Mouse (Mus musculus) heart, postnatal 0 days (tissue): ENCODE data around the gene Dennd4a. TPM values are rescaled to one million over a fixed set of nuclear protein-coding genes. Genes with fewer than 3 reads are reported as not detected.

Experiments used
- ATAC-seq: fragments of 200-750 bp; cut with Nextera tagmentation; 2 replicates; pipeline ENCODE4 v1.8.0; 2017; ENCODE audit warnings: low read depth, moderate number of reproducible peaks, moderate library complexity; ENCODE audit not compliant: insufficient read depth
- DNase-seq: peaks from one replicate; pipeline ENCODE4 v3.0.0-alpha.2; 2016; ENCODE audit warnings: low spot score
- H3K27ac ChIP-seq: fragments of 300-500 bp; sonication (generic); 2 replicates; pipeline ENCODE4 v1.5.1; 2014; ENCODE audit warnings: low read depth, mild to moderate bottlenecking
- H3K27me3 ChIP-seq: fragments of 300-500 bp; sonication (generic); 2 replicates; pipeline ENCODE4 v1.6.1; 2014; ENCODE audit warnings: low read length, mixed read lengths; ENCODE audit not compliant: control insufficient read depth, insufficient read depth
- H3K36me3 ChIP-seq: fragments of 300-500 bp; sonication (generic); replicated peaks from 2 replicates; pipeline ENCODE4 v1.6.1; 2014; ENCODE audit warnings: low read length, mixed read lengths; ENCODE audit not compliant: control insufficient read depth, insufficient read depth
- H3K4me1 ChIP-seq: fragments of 300-500 bp; sonication (generic); 2 replicates; pipeline ENCODE4 v1.6.1; 2014; ENCODE audit warnings: antibody characterized with exemption; ENCODE audit not compliant: control insufficient read depth, insufficient read depth
- H3K4me2 ChIP-seq: fragments of 300-500 bp; sonication (generic); 2 replicates; pipeline ENCODE4 v1.6.1; 2014; ENCODE audit warnings: low read depth, mild to moderate bottlenecking, low read length, moderate library complexity
- H3K4me3 ChIP-seq: fragments of 300-500 bp; sonication (generic); 2 replicates; pipeline ENCODE4 v1.5.1; 2014; ENCODE audit warnings: low read depth, low read length
- H3K9ac ChIP-seq: fragments of 300-500 bp; sonication (generic); replicated peaks from 2 replicates; pipeline ENCODE4 v1.6.1; 2014; ENCODE audit warnings: low read depth, low read length, mixed read lengths
- H3K9me3 ChIP-seq: fragments of 300-500 bp; sonication (generic); replicated peaks from 2 replicates; pipeline ENCODE4 v1.6.1; 2016; ENCODE audit warnings: low read length; ENCODE audit not compliant: control insufficient read depth
- CTCF ChIP-seq: IDR thresholded peaks from 2 replicates; pipeline ENCODE4 v1.5.1; 2016; ENCODE audit warnings: antibody characterized with exemption, control low read depth, low read depth
- EP300 ChIP-seq: IDR thresholded peaks from 2 replicates; pipeline ENCODE4 v1.6.1; 2016; ENCODE audit warnings: antibody characterized with exemption, low read depth
- WGBS: fragments of 180-500 bp; shearing (Covaris S2); extraction: QIAGEN DNeasy Blood & Tissue Kit; methylation state at CpG from one replicate; pipeline ENCODE4 v1.1.7; 2014; 5-methylcytosine and 5-hydroxymethylcytosine counted together
- polyA plus RNA-seq: library from polyadenylated mRNA; unstranded; fragments of >200 nt; fragmentation: Nextera tagmentation; extraction: Ambion mirVana; gene quantifications from 2 replicates; pipeline ENCODE4 v1.2.1, GENCODE M21; 2015
- total RNA-seq: library from RNA; depleted of rRNA; stranded (reverse); fragments of >200 nt; gene quantifications from 2 replicates; pipeline ENCODE4 v1.2.3, GENCODE M21; 2014; ENCODE audit warnings: low replicate concordance

The Dennd4a gene
- total and polyA plus RNA-seq, 2 experiments from 2014 or later = 3.1 to 7.0 TPM

DNA sequence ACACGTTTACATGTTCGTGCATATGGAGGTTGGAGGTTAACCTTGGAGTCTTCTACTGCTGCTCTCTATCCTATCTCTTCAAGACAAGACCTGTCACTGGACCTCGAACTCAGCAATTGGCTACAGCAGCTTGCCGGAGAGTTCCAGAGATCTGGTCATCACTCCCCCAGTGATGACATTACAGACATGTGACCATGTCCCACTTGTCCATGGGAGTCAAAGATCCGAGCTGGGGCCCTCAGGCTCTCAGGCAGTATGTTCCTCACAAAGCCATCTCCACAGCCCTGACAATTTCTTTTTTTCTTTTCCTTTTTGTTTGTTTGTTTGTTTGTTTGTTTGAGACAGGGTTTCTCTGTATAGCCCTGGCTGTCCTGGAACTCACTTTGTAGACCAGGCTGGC is 11.6 kb upstream of the Dennd4a start:
- no peaks in the 10 kb centered on the region for H3K36me3 ChIP-seq
- no peak overlapping the region for H3K4me2 ChIP-seq
- TF ChIP-seq CTCF (no peak), EP300 (no peak)
- ATAC-seq = no peak
- no peaks in the 10 kb centered on the region for H3K27me3 ChIP-seq
- DNase-seq = no peak
- no peaks in the 10 kb centered on the region for H3K9me3 ChIP-seq
- 64% methylated on average over 5 of the region's 5 CpGs for WGBS
- no peaks in the 10 kb centered on the region for H3K4me1 ChIP-seq
- H3K27ac ChIP-seq = no peak overlapping the region
- H3K9ac ChIP-seq = no peak overlapping the region
- H3K4me3 ChIP-seq = no peak overlapping the region

DNA sequence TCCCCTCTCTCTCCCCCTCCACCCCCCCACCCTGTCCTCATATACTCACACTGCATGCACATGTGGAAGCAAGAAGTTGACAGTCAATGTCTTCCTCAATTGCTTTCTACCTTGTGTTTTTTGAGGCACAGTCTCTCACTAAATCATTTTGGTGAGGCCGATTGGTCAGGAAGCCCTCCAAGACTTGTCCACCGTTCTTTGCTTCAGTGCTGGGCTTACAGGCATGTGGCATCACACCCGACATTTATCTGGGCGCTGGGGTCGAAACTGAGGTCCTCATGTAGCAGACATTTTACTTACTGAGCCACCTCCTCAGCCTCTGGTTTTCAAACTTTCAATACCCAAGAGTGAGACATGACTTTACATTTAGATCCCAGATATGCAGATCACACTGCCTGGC is 8.6 kb upstream of the Dennd4a start:
- Histone ChIP-seq H3K4me1 (peaks cover 6% of the 10 kb centered on the region; the same call in 1 of the 2 replicates), H3K4me2 (no peak overlapping the region), H3K9me3 (no peaks in the 10 kb centered on the region), H3K36me3 (no peaks in the 10 kb centered on the region), H3K27ac (no peak overlapping the region), H3K27me3 (no peaks in the 10 kb centered on the region), H3K4me3 (no peak overlapping the region), H3K9ac (no peak overlapping the region)
- ATAC-seq (no peak), DNase-seq (no peak)
- TF ChIP-seq CTCF (no peak), EP300 (no peak)
- 79% methylated on average over 5 of the region's 5 CpGs for WGBS

DNA sequence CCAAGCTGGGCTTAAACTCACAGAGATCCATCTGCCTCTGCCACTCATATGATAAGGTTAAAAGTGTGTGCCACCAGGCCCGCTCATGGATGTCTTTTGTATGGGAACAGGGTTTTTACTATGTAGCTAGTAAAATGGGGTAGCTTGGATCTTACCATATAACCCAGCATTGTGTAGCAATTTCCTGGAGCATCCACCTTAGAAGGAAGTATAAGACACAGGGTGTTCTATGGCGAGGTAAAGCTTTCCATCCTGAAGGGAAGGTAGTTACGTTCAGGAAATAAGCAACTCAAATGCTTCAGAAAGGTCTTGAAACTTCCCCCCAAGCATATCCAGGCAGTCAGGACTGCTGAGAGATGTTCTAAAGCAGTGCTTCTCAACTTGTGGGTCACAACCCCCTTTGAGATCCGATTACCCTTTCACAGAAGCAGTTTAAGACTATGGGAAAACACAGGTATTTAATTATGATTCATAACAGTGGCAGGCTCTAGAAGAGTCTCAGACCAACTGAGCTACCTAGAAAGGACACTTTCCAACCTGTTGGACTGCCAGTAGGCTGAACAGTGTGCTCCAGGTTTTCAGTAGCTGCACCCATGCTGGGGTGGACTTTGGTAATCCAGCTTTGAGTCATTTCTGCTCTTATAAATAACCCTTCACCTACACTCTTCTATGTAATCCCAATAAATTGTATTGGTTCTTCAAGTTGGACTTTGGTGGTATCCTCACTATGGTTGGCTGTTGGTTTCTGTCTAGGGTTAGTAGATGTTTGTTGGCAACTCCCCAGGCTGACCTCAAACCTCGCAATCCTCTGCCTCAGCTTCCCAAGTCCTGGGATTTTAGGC is 7.5 kb upstream of the Dennd4a start:
- TF ChIP-seq CTCF = no peak
- TF ChIP-seq EP300 = no peak
- Histone ChIP-seq H3K9ac (no peak overlapping the region), H3K4me1 (peaks cover 6% of the 10 kb centered on the region; the same call in 1 of the 2 replicates), H3K4me3 (no peak overlapping the region), H3K27ac (no peak overlapping the region), H3K9me3 (no peaks in the 10 kb centered on the region), H3K27me3 (no peaks in the 10 kb centered on the region), H3K4me2 (no peak overlapping the region), H3K36me3 (no peaks in the 10 kb centered on the region)
- no peak for DNase-seq
- no peak for ATAC-seq
- WGBS = 75% methylated on average over 5 of the region's 5 CpGs

DNA sequence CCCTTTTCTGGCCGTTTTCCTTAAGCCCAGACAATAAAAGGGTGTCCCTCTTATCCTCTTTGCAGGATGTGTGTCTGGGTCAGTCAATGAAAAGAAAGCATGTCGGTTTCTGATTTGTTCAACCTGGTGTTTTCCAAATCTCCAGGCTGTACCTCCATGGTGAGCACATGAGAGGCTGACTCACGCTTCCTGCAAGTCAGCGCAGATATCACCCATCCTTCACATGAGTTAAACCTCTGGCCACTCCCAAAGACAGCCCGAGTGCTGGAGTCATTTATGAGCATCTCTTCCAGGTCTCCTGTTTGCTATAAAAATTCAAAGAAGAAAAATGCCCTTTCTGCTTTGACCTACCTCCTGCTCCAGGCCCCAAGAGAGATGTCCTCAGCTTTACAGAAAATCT is 5.3 kb upstream of the Dennd4a start:
- Histone ChIP-seq H3K9me3 (no peaks in the 10 kb centered on the region), H3K36me3 (no peaks in the 10 kb centered on the region), H3K27me3 (no peaks in the 10 kb centered on the region), H3K4me2 (no peak overlapping the region), H3K4me3 (no peak overlapping the region), H3K4me1 (peaks cover 6% of the 10 kb centered on the region; the same call in 1 of the 2 replicates), H3K9ac (no peak overlapping the region), H3K27ac (no peak overlapping the region)
- WGBS = 41% methylated on average over 5 of the region's 5 CpGs
- no peak for ATAC-seq
- DNase-seq = no peak
- TF ChIP-seq EP300 = no peak
- TF ChIP-seq CTCF = no peak

DNA sequence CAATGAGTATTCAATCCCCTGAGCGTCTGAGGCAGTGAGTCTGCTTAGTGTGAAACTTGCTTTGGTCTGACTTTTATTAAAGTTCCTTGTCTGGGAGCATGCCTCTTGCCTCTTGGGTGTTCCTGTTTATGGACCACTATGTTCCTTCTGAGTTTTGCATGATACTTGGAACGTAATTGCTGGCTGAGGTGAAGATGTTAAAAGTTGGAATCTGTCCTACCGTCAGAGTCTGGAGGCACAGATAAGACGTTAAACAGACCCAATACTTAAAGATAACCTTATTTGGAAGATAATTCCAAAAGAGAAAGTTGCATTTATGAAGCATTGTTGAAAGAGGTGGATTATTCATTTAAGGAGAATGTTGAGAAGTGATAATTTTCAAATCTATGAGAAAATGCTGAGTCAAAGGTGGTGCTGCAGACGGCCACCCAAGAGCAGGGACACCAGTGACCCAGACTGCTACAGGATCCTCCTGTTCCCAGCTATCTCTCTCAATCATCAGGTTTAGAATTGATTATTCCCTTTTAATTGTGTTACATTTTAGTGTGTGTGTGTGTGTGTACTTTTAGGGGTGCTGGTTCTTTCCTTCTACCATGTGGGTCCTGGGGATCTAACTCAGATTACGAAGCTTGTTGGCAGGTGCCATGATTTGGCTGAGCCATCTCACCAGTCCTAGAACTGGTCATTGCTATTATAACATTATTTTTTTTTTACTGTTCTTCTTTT is 4.6 kb upstream of the Dennd4a start:
- no peaks in the 10 kb centered on the region for H3K27me3 ChIP-seq
- H3K9me3 ChIP-seq = no peaks in the 10 kb centered on the region
- no peak overlapping the region for H3K4me3 ChIP-seq
- peaks cover 6% of the 10 kb centered on the region; the same call in 1 of the 2 replicates for H3K4me1 ChIP-seq
- H3K9ac ChIP-seq = no peak overlapping the region
- H3K4me2 ChIP-seq = no peak overlapping the region
- DNase-seq (no peak), ATAC-seq (no peak)
- 49% methylated on average over 6 of the region's 6 CpGs for WGBS
- H3K27ac ChIP-seq = no peak overlapping the region
- H3K36me3 ChIP-seq = no peaks in the 10 kb centered on the region
- no peak for TF ChIP-seq EP300
